Mouse (Mus musculus) heart, embryonic 15.5 days (tissue): ENCODE data around the gene Gm10300. TPM values are rescaled to one million over a fixed set of nuclear protein-coding genes. Genes with fewer than 3 reads are reported as not detected.

Experiments
- ATAC-seq: fragments of 200-750 bp; cut with Nextera tagmentation; replicated peaks from 2 replicates; pipeline ENCODE4 v1.8.0; 2017; ENCODE audit warnings: low read depth, moderate TSS enrichment; ENCODE audit not compliant: insufficient number of reproducible peaks, insufficient read depth, low FRiP score
- H3K27ac ChIP-seq: fragments of 300-500 bp; sonication (generic); 2 replicates; pipeline ENCODE4 v1.5.1; 2015; ENCODE audit warnings: mild to moderate bottlenecking, inconsistent platforms
- H3K27me3 ChIP-seq: fragments of 300-500 bp; sonication (generic); 2 replicates; pipeline ENCODE4 v1.6.1; 2015; ENCODE audit warnings: inconsistent platforms
- H3K36me3 ChIP-seq: fragments of 300-500 bp; sonication (generic); 2 replicates; pipeline ENCODE4 v1.6.1; 2015; ENCODE audit warnings: mild to moderate bottlenecking, inconsistent platforms
- H3K4me1 ChIP-seq: fragments of 300-500 bp; sonication (generic); replicated peaks from 2 replicates; pipeline ENCODE4 v1.6.1; 2015; ENCODE audit warnings: inconsistent platforms
- H3K4me2 ChIP-seq: fragments of 300-500 bp; sonication (generic); 2 replicates; pipeline ENCODE4 v1.6.1; 2015; ENCODE audit warnings: inconsistent platforms, mild to moderate bottlenecking, moderate library complexity
- H3K4me3 ChIP-seq: fragments of 300-500 bp; sonication (generic); 2 replicates; pipeline ENCODE4 v1.5.1; 2015; ENCODE audit warnings: mild to moderate bottlenecking, inconsistent platforms
- H3K9ac ChIP-seq: fragments of 300-500 bp; sonication (generic); 2 replicates; pipeline ENCODE4 v1.6.1; 2015; ENCODE audit warnings: mild to moderate bottlenecking, inconsistent platforms
- H3K9me3 ChIP-seq: fragments of 300-500 bp; sonication (generic); replicated peaks from 2 replicates; pipeline ENCODE4 v1.6.1; 2016; ENCODE audit warnings: inconsistent platforms
- WGBS: fragments of 180-500 bp; shearing (Covaris S2); methylation state at CpG from one replicate; pipeline ENCODE4 v1.1.7; 2015; ENCODE audit warnings: mixed read lengths; 5-methylcytosine and 5-hydroxymethylcytosine counted together
- polyA plus RNA-seq: library from polyadenylated mRNA; unstranded; fragments of >200 nt; fragmentation: Nextera tagmentation; extraction: Ambion mirVana; gene quantifications from 2 replicates; pipeline ENCODE4 v1.2.1, GENCODE M21; 2015

Gm10300 gene
- polyA plus RNA-seq, 1 experiment from 2014 or later: 0.10 TPM

- Histone ChIP-seq H3K27me3 (no peaks in the 10 kb centered on the region), H3K9me3 (no peaks in the 10 kb centered on the region), H3K4me3 (no peak overlapping the region), H3K36me3 (no peaks in the 10 kb centered on the region), H3K4me1 (peaks cover 49% of the 10 kb centered on the region), H3K27ac (no peak overlapping the region), H3K9ac (no peak overlapping the region), H3K4me2 (peak overlapping the region; percentile 84)
- no peak for ATAC-seq
- 72% methylated on average over 6 of the region's 6 CpGs for WGBS
Measured at GRCm38 (mm10) chr4:132072946-132073345, 1.6 kb upstream of the Gm10300 start.

DNA sequence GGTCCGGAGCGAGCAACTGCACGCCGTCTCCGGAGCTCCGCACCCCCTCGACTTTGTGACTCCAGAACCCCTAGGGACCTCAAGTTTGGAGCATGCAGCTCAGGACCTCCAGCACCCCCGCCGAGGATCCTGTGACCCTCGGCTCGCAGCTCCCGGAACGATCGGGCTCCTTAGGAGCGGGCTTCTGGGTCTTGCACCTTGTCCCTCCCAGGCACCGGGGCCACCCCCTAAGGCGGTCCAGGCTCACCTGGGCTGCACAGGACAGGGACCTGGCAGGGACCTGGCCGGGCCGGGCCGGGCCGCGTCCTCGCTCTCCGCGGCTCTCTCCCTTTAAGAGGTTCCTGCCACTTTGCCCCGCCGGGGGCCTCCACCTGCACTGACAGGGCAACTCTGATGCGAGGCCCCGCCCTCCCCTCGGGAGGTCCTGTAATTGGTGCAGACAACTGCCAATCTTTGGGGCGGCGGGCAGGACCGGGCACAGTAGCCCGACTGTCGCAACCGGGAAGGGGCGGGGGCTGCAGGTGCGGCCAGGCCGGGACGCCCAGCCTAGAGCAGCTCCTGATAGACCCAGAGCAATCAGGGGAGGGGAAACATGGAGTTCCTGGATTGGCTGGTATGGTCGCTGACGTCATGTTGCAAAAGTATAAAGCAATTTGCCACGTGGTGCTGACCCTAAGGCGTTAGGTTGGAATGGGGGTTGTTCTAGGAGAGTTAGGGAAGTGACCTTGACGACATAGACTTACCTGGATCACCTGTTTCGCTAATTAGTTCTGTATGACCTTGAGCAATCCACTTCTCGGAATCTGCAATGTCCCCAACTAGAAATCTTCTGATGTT, 654 bp downstream of the Gm10300 start, which contains the start of gene Epb41:
TSS of gene Epb41 (minus strand) at position 389 of the 837 bp plus-strand sequence.
- H3K27ac ChIP-seq: peak within 1 kb of the TSS; percentile 93
- H3K36me3 ChIP-seq: no peaks in the 10 kb centered on the region
- H3K4me3 ChIP-seq: peak within 1 kb of the TSS; percentile 88
- WGBS: 2% methylated on average over 47 of the region's 47 CpGs
- peak within 1 kb of the TSS; percentile 84 for H3K9ac ChIP-seq
- peaks cover 61% of the 10 kb centered on the region for H3K4me1 ChIP-seq
- peak within 1 kb of the TSS; percentile 84 for H3K4me2 ChIP-seq
- ATAC-seq: peak; percentile 92
- H3K9me3 ChIP-seq: no peaks in the 10 kb centered on the region
- no peaks in the 10 kb centered on the region for H3K27me3 ChIP-seq

- H3K4me3 ChIP-seq: peak overlapping the region; percentile 88; the same call in 1 of the 2 replicates
- no peaks in the 10 kb centered on the region for H3K27me3 ChIP-seq
- 45% methylated on average over 1 of the region's 1 CpGs for WGBS
- H3K4me1 ChIP-seq: peaks cover 61% of the 10 kb centered on the region
- H3K4me2 ChIP-seq: peak overlapping the region; percentile 84
- H3K36me3 ChIP-seq: no peaks in the 10 kb centered on the region
- no peak for ATAC-seq
- no peaks in the 10 kb centered on the region for H3K9me3 ChIP-seq
- H3K9ac ChIP-seq: no peak overlapping the region
- peak overlapping the region; percentile 93 for H3K27ac ChIP-seq
Measured at GRCm38 (mm10) chr4:132075796-132076195, 1.3 kb downstream of the Gm10300 start.

DNA sequence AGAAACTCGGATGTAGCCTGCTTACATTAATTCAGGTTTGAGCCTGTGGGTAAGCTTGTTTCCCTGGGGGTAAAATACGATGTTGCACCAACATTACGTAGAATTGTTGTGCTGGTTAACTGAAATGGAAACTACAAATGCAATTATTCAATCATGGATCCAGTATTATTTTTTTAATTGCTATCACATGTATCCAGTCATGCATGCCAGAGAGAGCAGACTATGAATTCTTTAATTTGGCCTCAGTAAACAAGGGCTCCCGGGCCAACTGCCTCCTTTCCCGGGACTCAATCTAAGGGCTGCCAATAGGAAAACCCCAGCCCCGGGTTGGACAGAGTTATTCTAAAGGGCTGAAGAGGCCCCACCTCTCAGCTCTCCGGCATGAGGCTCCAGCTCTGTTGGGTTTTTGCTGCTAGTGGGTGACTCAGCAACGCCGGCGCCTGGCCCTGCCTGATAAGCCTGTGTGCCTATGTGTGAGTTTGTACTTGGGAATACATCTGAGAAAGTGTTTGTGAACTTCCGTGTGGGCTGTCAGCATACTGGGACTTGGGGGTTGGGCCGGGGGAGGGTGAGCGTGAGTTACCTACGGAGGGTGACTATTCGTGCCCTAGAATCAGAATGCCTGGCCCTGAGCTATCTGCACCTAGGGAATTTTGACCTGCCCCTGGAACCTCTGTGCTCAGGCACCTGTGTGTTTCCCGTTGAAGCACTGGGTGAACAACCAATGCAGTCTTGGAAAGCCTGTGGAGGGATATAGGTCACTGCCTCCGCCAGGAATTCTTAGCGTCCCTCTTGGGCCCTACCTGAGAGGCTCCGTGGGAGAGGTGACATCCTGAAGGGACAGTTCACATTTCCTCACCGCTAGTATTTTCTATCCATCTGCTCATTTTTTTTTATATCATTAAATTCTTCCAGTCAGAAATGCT, 2.2 kb downstream of the Gm10300 start:
- Histone ChIP-seq H3K9me3 (no peaks in the 10 kb centered on the region), H3K4me1 (peaks cover 61% of the 10 kb centered on the region), H3K4me3 (peak overlapping the region; percentile 25), H3K4me2 (peak overlapping the region; percentile 84), H3K36me3 (no peaks in the 10 kb centered on the region), H3K9ac (peak overlapping the region; percentile 23; the same call in 1 of the 2 replicates), H3K27me3 (no peaks in the 10 kb centered on the region), H3K27ac (peak overlapping the region; percentile 93)
- peak; percentile 38 for ATAC-seq
- WGBS: 17% methylated on average over 20 of the region's 20 CpGs

- ATAC-seq: no peak
- peak overlapping the region; percentile 93 for H3K27ac ChIP-seq
- no peaks in the 10 kb centered on the region for H3K27me3 ChIP-seq
- peak overlapping the region; percentile 84 for H3K4me2 ChIP-seq
- 39% methylated on average over 7 of the region's 7 CpGs for WGBS
- no peaks in the 10 kb centered on the region for H3K36me3 ChIP-seq
- H3K4me1 ChIP-seq: peaks cover 59% of the 10 kb centered on the region
- peak overlapping the region; percentile 23; the same call in 1 of the 2 replicates for H3K9ac ChIP-seq
- peak overlapping the region; percentile 25; the same call in 1 of the 2 replicates for H3K4me3 ChIP-seq
- no peaks in the 10 kb centered on the region for H3K9me3 ChIP-seq
Measured at GRCm38 (mm10) chr4:132077445-132077844, 2.9 kb downstream of the Gm10300 start.

GRCm38 (mm10) chr4:132078296-132078714, 3.8 kb downstream of the Gm10300 start:
- Histone ChIP-seq H3K27ac (peak overlapping the region; percentile 93; the same call in 1 of the 2 replicates), H3K9me3 (no peaks in the 10 kb centered on the region), H3K4me3 (no peak overlapping the region), H3K4me2 (no peak overlapping the region), H3K9ac (no peak overlapping the region), H3K27me3 (no peaks in the 10 kb centered on the region), H3K36me3 (no peaks in the 10 kb centered on the region), H3K4me1 (peaks cover 50% of the 10 kb centered on the region)
- no peak for ATAC-seq
- 60% methylated on average over 7 of the region's 7 CpGs for WGBS

DNA sequence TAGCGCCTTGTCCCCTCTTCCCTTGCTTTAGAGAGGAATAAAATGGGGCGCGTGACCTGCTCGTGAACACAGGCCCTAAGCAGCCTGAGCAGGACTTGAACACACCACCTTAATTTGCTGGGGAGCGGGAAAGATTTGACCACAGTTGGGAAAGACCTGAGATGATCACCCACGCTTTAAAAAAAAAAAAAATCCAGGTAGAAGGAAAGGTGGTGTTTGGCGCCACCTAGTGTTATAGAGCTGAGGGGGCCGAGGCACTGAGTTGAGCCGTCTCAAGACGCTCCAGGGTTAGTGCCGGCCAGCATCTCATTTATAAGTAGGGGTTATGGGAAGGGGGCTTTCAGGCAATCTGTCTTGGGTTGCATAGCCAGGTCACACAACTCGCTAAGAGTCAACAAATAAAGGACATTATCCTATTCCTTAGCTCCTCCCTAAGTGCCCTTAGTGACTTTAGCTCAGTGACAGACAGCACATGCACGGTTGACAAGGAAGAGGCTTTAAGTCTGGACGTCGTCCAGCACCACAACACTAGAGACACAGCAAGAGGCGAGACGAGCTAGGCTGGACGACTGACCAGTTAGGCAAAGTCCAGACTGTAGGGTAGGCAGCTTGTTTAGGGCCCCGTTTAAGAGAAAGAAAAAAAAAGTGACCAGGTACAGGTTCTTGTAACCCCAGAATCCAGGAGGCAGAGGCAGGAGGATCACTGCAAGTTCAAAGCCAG, 5.2 kb downstream of the Gm10300 start:
- Histone ChIP-seq H3K27ac (no peak overlapping the region), H3K4me3 (no peak overlapping the region), H3K4me1 (peaks cover 42% of the 10 kb centered on the region), H3K27me3 (no peaks in the 10 kb centered on the region), H3K36me3 (no peaks in the 10 kb centered on the region), H3K4me2 (peak overlapping the region; percentile 31; the same call in 1 of the 2 replicates), H3K9me3 (no peaks in the 10 kb centered on the region), H3K9ac (no peak overlapping the region)
- ATAC-seq: no peak
- 8% methylated on average over 19 of the region's 19 CpGs for WGBS

GRCm38 (mm10) chr4:132080492-132080983, 6.0 kb downstream of the Gm10300 start:
- H3K4me3 ChIP-seq: no peak overlapping the region
- 62% methylated on average over 4 of the region's 4 CpGs for WGBS
- H3K4me1 ChIP-seq: peaks cover 39% of the 10 kb centered on the region
- H3K36me3 ChIP-seq: no peaks in the 10 kb centered on the region
- H3K27ac ChIP-seq: no peak overlapping the region
- H3K9me3 ChIP-seq: no peaks in the 10 kb centered on the region
- H3K27me3 ChIP-seq: no peaks in the 10 kb centered on the region
- no peak for ATAC-seq
- H3K4me2 ChIP-seq: no peak overlapping the region
- no peak overlapping the region for H3K9ac ChIP-seq

- Histone ChIP-seq H3K9me3 (no peaks in the 10 kb centered on the region), H3K27me3 (no peaks in the 10 kb centered on the region), H3K9ac (no peak overlapping the region), H3K4me3 (no peak overlapping the region), H3K4me2 (no peak overlapping the region), H3K36me3 (no peaks in the 10 kb centered on the region), H3K4me1 (peaks cover under 1% of the 10 kb centered on the region; the same call in 1 of the 2 replicates), H3K27ac (no peak overlapping the region)
- 85% methylated on average over 7 of the region's 7 CpGs for WGBS
- no peak for ATAC-seq
Measured at GRCm38 (mm10) chr4:132085114-132085513, 10.6 kb downstream of the Gm10300 start.

GRCm38 (mm10) chr4:132088921-132089320, 14.4 kb downstream of the Gm10300 start:
- Histone ChIP-seq H3K4me2 (no peak overlapping the region), H3K27ac (no peak overlapping the region), H3K36me3 (no peaks in the 10 kb centered on the region), H3K4me3 (no peak overlapping the region), H3K9ac (no peak overlapping the region), H3K27me3 (no peaks in the 10 kb centered on the region), H3K9me3 (no peaks in the 10 kb centered on the region), H3K4me1 (no peaks in the 10 kb centered on the region)
- 18% methylated on average over 7 of the region's 7 CpGs for WGBS
- ATAC-seq: no peak
